Mouse (Mus musculus) thymus, adult 2 months (tissue): ENCODE results near the gene Zfp618. TPM values are rescaled to one million over a fixed set of nuclear protein-coding genes. Genes with fewer than 3 reads are reported as not detected.

Source experiments
- DNase-seq: peaks from one replicate; pipeline ENCODE4 v3.0.0; 2021
- H3K27ac ChIP-seq: fragments of 200-500 bp; 2 replicates; pipeline ENCODE4 v1.5.1; 2012; ENCODE audit warnings: low read length, control low read depth; ENCODE audit not compliant: control insufficient read depth, insufficient read depth
- H3K27me3 ChIP-seq: fragments of 200-500 bp; 2 replicates; pipeline ENCODE4 v1.6.1; 2012; ENCODE audit warnings: mild to moderate bottlenecking, low read length, moderate library complexity, mixed read lengths; ENCODE audit not compliant: control insufficient read depth, insufficient read depth
- H3K36me3 ChIP-seq: fragments of 200-500 bp; 2 replicates; pipeline ENCODE4 v1.6.1; 2012; ENCODE audit warnings: mild to moderate bottlenecking, low read length, moderate library complexity; ENCODE audit not compliant: control insufficient read depth, insufficient read depth
- H3K4me1 ChIP-seq: fragments of 200-500 bp; replicated peaks from 2 replicates; pipeline ENCODE4 v1.6.1; 2012; ENCODE audit warnings: low read length; ENCODE audit not compliant: control insufficient read depth, insufficient read depth
- H3K4me3 ChIP-seq: fragments of 200-500 bp; 2 replicates; pipeline ENCODE4 v1.5.1; 2012; ENCODE audit warnings: mild to moderate bottlenecking, low read length, control low read depth, moderate library complexity; ENCODE audit not compliant: control insufficient read depth, insufficient read depth
- CTCF ChIP-seq: fragments of 200-500 bp; IDR thresholded peaks from 2 replicates; pipeline ENCODE4 v1.5.1; 2012; ENCODE audit warnings: mild to moderate bottlenecking, control low read depth, low read length, moderate library complexity, borderline replicate concordance; ENCODE audit not compliant: control insufficient read depth, poor library complexity, insufficient read depth; ENCODE audit errors: extremely low read depth
- POLR2A ChIP-seq: fragments of 200-500 bp; IDR thresholded peaks from 2 replicates; pipeline ENCODE4 v1.6.1; 2012; ENCODE audit warnings: mild to moderate bottlenecking, low read length, control low read depth, moderate library complexity; ENCODE audit not compliant: control insufficient read depth, poor library complexity, insufficient read depth; ENCODE audit errors: extremely low read depth
- WGBS: fragments of 180-500 bp; shearing (Covaris S2); methylation state at CpG from one replicate; pipeline ENCODE4 v1.1.7; 2018; 5-methylcytosine and 5-hydroxymethylcytosine counted together
- polyA plus RNA-seq: library from polyadenylated mRNA; depleted of rRNA; stranded (reverse); fragments of >200 nt; gene quantifications from 2 replicates; pipeline ENCODE4 v1.2.3, GENCODE M21; 2012

Gene Zfp618
- polyA plus RNA-seq, 1 experiment: 1.9 TPM

DNA sequence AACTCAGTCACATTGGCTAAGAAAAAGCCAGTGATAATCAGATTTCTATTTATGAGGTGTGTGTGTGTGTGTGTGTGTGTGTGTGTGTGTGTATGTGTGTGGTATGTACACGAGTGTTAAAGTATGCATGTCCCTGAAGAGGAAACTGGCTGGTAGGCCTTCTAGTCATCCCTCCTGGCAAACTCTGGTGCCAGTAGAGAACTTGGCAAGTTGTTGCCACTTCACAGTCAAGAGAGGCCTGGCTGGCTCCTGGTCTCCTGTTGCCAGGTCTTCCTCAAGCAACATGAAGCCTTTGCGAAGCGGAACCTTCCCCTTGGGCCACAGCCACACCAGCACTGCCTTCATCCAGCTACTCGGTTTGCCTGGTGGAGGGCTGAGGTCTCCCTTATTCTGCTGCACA is 44.9 kb downstream of the Zfp618 start:
- Histone ChIP-seq H3K36me3 (no peaks in the 10 kb centered on the region), H3K27me3 (no peaks in the 10 kb centered on the region), H3K4me3 (no peak overlapping the region), H3K27ac (no peak overlapping the region), H3K4me1 (0 out of 2 replicates have a peak, but pooled peaks cover 2% of the 10 kb centered on the region)
- TF ChIP-seq CTCF: no peak
- 88% methylated on average over 4 of the region's 4 CpGs for WGBS
- no peak for DNase-seq

DNA sequence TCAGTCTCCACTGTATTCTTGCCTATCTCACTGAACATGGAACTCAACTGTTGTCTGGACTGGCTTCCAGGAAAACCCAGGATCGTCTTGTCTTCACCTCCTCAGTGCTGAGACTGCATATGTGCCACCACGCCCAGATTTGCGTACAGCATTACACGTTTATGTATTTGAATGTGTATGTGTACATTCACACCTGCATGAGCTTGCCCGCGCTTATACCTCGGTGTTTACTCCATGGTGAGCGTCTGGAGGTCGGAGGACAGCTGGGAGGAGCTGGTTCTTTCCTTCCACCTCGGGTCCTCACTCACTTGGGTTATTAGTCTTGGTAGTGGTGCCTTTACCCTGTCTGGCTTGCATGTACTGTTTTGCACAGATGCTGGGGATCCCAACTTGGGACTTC is 53.2 kb downstream of the Zfp618 start:
- DNase-seq: no peak
- TF ChIP-seq CTCF (no peak), POLR2A (no peak)
- H3K27me3 ChIP-seq: no peaks in the 10 kb centered on the region
- H3K36me3 ChIP-seq: no peaks in the 10 kb centered on the region
- H3K4me3 ChIP-seq: no peak overlapping the region
- H3K27ac ChIP-seq: no peak overlapping the region
- 96% methylated on average over 10 of the region's 10 CpGs for WGBS
- no peaks in the 10 kb centered on the region for H3K4me1 ChIP-seq

DNA sequence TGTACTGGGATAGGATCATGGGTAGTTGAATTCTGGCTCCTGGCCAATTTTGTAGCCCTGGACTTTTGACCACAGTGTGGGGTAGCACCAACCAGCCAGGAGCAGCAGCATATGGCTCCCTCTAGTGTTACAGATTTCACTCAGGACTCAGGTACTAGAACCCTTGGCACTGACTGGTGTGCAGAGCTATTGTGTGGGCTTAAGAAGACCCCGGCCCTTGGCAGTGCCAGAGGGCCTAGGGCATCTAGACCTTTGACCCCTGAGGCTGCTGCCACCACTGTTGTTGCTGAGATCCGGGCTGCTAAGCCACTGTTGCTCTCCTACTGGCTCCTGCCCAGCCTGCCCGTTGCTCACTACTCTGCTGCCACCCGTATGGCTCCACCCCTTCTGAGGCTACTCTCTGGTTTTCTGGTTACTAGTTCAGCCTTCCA is 54.1 kb downstream of the Zfp618 start:
- Histone ChIP-seq H3K36me3 (no peaks in the 10 kb centered on the region), H3K4me1 (no peaks in the 10 kb centered on the region), H3K27ac (no peak overlapping the region), H3K27me3 (no peaks in the 10 kb centered on the region), H3K4me3 (no peak overlapping the region)
- TF ChIP-seq CTCF (no peak), POLR2A (no peak)
- 70% methylated on average over 4 of the region's 4 CpGs for WGBS
- no peak for DNase-seq

DNA sequence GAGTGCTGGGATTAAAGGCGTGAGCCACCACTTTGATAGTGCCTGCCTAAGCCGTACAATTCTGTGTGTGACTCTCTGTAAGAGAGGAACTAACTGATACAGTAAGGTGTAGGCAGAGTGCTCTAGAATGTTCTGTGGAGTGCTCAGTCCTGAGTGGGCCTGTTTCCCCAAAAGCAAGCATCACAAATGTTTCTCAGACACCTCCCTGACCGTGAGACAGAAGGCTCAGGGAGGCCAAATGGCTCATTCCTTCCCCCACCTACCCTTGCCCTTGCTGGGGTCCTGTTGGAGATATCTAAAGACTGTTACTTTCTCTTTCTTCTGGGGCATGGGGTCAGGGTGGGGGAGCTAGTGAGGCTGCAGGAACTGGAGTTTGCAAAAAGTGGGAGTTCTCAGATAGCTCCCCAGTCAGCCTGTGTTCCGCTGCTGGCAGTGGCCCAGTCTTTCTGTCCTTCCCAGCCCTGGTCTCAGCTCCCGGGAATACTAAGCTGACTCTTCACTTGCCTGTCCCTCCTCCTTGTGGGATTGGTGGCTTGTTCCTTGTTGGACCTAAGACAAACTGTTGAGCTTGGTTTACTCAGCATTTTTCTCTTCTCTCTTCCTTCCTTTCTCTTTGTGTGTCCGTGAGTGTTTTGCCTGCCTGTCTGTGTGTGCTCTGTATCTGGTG is 55.8 kb downstream of the Zfp618 start:
- H3K27ac ChIP-seq: no peak overlapping the region; the same call in 1 of the 2 replicates
- DNase-seq: no peak
- H3K4me3 ChIP-seq: no peak overlapping the region
- H3K27me3 ChIP-seq: no peaks in the 10 kb centered on the region
- whole genome bisulfite sequencing: 81% methylated on average over 6 of the region's 6 CpGs
- peaks cover 4% of the 10 kb centered on the region for H3K4me1 ChIP-seq
- TF ChIP-seq POLR2A (no peak), CTCF (no peak)
- no peaks in the 10 kb centered on the region for H3K36me3 ChIP-seq

DNA sequence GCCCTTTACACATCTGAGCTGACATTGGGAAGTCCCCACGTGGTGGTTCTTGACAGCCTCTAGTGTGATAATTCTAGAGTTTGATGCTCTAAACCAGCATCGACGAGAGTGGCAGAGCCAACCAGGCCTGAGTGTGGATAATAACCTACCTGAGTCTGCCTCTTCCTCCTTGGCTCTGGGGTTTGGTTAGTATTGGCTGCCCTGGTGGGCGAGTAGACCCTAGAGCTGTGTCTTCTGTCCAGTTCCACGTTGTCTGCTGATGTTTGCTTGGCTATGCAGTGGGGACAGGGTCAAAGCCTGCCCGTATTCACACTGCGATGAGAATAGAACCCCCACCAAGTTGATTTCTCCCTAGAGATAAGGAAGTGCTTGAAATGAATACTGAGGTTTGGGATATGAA is 58.1 kb downstream of the Zfp618 start:
- TF ChIP-seq CTCF (no peak), POLR2A (no peak)
- Histone ChIP-seq H3K27ac (no peak overlapping the region), H3K4me3 (no peak overlapping the region), H3K36me3 (no peaks in the 10 kb centered on the region), H3K27me3 (no peaks in the 10 kb centered on the region), H3K4me1 (peaks cover 4% of the 10 kb centered on the region)
- 93% methylated on average over 7 of the region's 7 CpGs for WGBS
- DNase-seq: no peak

DNA sequence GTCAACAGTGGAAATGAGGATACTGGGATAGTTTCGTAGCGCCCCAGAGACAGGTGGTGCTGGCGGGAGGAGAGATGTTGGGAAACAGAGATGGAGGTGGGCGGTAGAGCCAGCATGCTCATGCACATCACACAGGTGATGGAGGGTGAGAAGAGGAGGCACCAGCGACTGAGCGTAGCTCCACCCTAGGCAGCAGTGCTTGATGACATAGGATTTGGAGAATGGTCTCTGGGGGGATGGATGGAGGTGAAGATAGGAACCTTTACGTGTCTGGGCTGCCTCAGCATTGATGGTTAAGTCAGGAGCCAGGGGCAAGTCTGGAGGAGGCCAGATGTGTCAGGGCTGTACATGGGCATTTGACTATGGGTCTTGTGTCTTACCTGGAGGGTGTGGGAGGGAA is 58.7 kb downstream of the Zfp618 start:
- H3K4me3 ChIP-seq: no peak overlapping the region
- 99% methylated on average over 7 of the region's 7 CpGs for WGBS
- no peaks in the 10 kb centered on the region for H3K36me3 ChIP-seq
- no peak for TF ChIP-seq CTCF
- no peak overlapping the region for H3K27ac ChIP-seq
- peaks cover 4% of the 10 kb centered on the region for H3K4me1 ChIP-seq
- H3K27me3 ChIP-seq: no peaks in the 10 kb centered on the region
- DNase-seq: no peak

DNA sequence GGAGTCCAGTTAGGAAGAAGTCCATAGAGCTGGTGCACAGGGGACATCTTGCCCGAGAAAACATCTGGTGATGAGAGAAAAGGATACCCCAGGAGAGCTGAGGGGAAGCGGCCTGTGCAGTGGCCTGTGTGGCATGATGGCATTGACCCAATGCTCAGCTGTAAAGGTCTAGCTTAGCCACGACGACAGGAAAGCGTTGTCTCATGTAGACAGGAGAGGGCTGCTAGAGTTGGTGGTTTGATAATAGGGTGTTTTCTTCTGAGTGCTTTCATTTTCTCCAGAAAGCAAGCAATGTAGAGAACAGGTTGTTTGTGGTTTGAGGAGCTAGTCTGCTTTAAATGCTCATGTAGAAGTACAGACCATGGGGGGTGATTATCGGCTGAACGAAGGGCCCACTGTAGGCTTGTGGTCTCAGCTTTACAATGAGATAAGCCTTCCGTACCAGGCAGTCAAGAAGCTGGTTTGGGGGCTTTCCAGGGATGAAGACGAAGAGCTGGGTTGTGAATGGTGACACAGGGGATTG is 59.4 kb downstream of the Zfp618 start:
- DNase-seq: no peak
- H3K36me3 ChIP-seq: no peaks in the 10 kb centered on the region
- no peaks in the 10 kb centered on the region for H3K27me3 ChIP-seq
- peaks cover 4% of the 10 kb centered on the region for H3K4me1 ChIP-seq
- WGBS: 10% methylated on average over 9 of the region's 9 CpGs
- H3K4me3 ChIP-seq: no peak overlapping the region
- H3K27ac ChIP-seq: no peak overlapping the region
- no peak for TF ChIP-seq CTCF
- TF ChIP-seq POLR2A: no peak
